Mouse (Mus musculus) heart, embryonic 16.5 days (tissue): Measurements from ENCODE around the gene Ttc23. TPM values are rescaled to one million over a fixed set of nuclear protein-coding genes. Genes with fewer than 3 reads are reported as not detected.

Source experiments
- ATAC-seq: fragments of 200-750 bp; cut with Nextera tagmentation; replicated peaks from 2 replicates; pipeline ENCODE4 v1.8.0; 2017; ENCODE audit warnings: moderate number of reproducible peaks; ENCODE audit not compliant: insufficient read depth, low FRiP score; ENCODE audit errors: extremely low read depth
- H3K27ac ChIP-seq: fragments of 300-500 bp; sonication (generic); 2 replicates; pipeline ENCODE4 v1.5.1; 2014; ENCODE audit warnings: mild to moderate bottlenecking, low read length, control low read depth, moderate library complexity
- H3K27me3 ChIP-seq: fragments of 300-500 bp; sonication (generic); 2 replicates; pipeline ENCODE4 v1.6.1; 2014; ENCODE audit warnings: low read length, mixed read lengths; ENCODE audit not compliant: control insufficient read depth, insufficient read depth
- H3K36me3 ChIP-seq: fragments of 300-500 bp; sonication (generic); 2 replicates; pipeline ENCODE4 v1.6.1; 2014; ENCODE audit not compliant: control insufficient read depth, insufficient read depth
- H3K4me1 ChIP-seq: fragments of 300-500 bp; sonication (generic); 2 replicates; pipeline ENCODE4 v1.6.1; 2014; ENCODE audit warnings: low read length, mixed read lengths; ENCODE audit not compliant: control insufficient read depth, insufficient read depth
- H3K4me2 ChIP-seq: fragments of 300-500 bp; sonication (generic); 2 replicates; pipeline ENCODE4 v1.6.1; 2014; ENCODE audit warnings: low read depth, mild to moderate bottlenecking, control low read depth, low read length
- H3K4me3 ChIP-seq: fragments of 300-500 bp; sonication (generic); 2 replicates; pipeline ENCODE4 v1.5.1; 2014; ENCODE audit warnings: mild to moderate bottlenecking, control low read depth, low read length
- H3K9ac ChIP-seq: fragments of 300-500 bp; sonication (generic); 2 replicates; pipeline ENCODE4 v1.6.1; 2014; ENCODE audit warnings: low read length, control low read depth
- H3K9me3 ChIP-seq: fragments of 300-500 bp; sonication (generic); replicated peaks from 2 replicates; pipeline ENCODE4 v1.6.1; 2016; ENCODE audit warnings: low read length; ENCODE audit not compliant: control insufficient read depth
- WGBS: fragments of 180-500 bp; shearing (Covaris S2); extraction: QIAGEN DNeasy Blood & Tissue Kit; methylation state at CpG from one replicate; pipeline ENCODE4 v1.1.7; 2014; 5-methylcytosine and 5-hydroxymethylcytosine counted together
- polyA plus RNA-seq: library from polyadenylated mRNA; unstranded; fragments of >200 nt; fragmentation: Nextera tagmentation; extraction: Ambion mirVana; gene quantifications from 2 replicates; pipeline ENCODE4 v1.2.1, GENCODE M21; 2015

The Ttc23 gene
- polyA plus RNA-seq, 1 experiment from 2014 or later: 17.5 TPM

DNA sequence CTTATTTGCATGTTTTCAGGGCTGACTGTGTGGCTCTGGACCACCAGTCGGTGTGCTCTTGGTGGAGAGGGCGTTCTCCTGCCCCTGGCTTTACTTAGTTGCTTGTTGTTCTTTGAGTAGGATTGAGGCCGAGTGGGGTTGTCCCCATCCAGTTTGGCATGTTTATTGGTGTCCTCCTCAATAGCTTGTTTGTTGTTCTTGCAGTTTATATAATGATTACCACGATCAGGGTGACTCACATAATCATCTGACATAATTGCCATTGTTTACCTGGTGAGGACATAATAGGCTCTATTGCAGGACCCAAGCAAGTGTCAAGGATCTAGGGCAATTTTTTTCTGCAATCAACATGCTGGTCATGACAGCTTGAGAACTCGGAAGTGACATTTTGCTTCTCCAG, 5.0 kb downstream of the Ttc23 start:
- WGBS: 72% methylated on average over 5 of the region's 5 CpGs
- peaks cover 23% of the 10 kb centered on the region for H3K4me1 ChIP-seq
- no peak overlapping the region for H3K9ac ChIP-seq
- no peaks in the 10 kb centered on the region for H3K9me3 ChIP-seq
- no peak overlapping the region for H3K4me2 ChIP-seq
- no peak for ATAC-seq
- H3K36me3 ChIP-seq: no peaks in the 10 kb centered on the region
- H3K27me3 ChIP-seq: no peaks in the 10 kb centered on the region
- no peak overlapping the region for H3K27ac ChIP-seq
- H3K4me3 ChIP-seq: no peak overlapping the region

DNA sequence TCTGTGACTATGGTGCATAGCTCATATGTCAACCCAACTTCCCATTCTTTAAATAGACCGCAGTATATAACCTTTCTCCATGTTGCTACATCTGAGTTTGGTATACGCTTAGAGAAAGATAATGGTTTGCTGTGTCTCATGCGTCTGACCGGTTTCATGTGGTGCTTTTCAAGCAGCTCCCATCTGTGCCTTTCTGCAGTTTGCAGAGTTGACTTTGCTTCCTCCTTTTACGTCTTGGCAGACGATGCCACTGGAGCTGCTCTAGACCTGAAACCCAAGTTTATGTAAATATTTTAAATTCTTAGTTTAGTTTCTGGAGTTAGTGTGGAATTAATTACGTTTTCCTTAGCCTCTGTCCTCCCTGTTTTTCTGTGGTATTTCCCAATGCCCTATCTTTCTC, 7.5 kb downstream of the Ttc23 start:
- WGBS: 77% methylated on average over 7 of the region's 7 CpGs

DNA sequence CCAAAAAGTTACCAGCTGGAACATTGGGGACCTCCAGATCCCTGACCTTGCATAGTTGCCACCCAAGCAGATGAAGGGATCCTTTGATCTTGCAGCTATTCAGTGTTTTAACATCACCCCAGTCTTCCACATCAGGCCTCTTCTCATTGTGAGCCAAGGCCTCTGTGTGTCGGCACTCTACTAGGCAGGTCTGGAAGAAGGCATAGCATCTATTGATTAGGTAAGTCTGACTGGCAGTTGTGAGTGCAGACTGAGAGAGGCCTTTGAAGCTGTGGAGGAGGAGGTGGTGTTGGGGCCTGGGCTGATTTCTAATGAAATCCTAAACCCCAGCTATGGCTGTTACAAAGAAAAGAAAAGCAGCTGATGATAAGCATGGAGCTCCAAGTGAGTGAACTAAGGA, 8.0 kb downstream of the Ttc23 start:
- Histone ChIP-seq H3K27me3 (no peaks in the 10 kb centered on the region), H3K36me3 (no peaks in the 10 kb centered on the region), H3K9me3 (no peaks in the 10 kb centered on the region), H3K9ac (no peak overlapping the region), H3K4me3 (no peak overlapping the region), H3K4me2 (no peak overlapping the region), H3K27ac (no peak overlapping the region), H3K4me1 (peaks cover 10% of the 10 kb centered on the region; the same call in 1 of the 2 replicates)
- ATAC-seq: no peak
- 45% methylated on average over 1 of the region's 1 CpGs for WGBS

More for the DNA sequence above, 7.5 kb downstream of the Ttc23 start:
- H3K9ac ChIP-seq: no peak overlapping the region
- H3K36me3 ChIP-seq: no peaks in the 10 kb centered on the region
- no peak overlapping the region for H3K4me2 ChIP-seq
- H3K4me1 ChIP-seq: peaks cover 13% of the 10 kb centered on the region; the same call in 1 of the 2 replicates
- no peak for ATAC-seq
- H3K9me3 ChIP-seq: no peaks in the 10 kb centered on the region
- H3K27ac ChIP-seq: no peak overlapping the region
- H3K4me3 ChIP-seq: no peak overlapping the region
- no peaks in the 10 kb centered on the region for H3K27me3 ChIP-seq

DNA sequence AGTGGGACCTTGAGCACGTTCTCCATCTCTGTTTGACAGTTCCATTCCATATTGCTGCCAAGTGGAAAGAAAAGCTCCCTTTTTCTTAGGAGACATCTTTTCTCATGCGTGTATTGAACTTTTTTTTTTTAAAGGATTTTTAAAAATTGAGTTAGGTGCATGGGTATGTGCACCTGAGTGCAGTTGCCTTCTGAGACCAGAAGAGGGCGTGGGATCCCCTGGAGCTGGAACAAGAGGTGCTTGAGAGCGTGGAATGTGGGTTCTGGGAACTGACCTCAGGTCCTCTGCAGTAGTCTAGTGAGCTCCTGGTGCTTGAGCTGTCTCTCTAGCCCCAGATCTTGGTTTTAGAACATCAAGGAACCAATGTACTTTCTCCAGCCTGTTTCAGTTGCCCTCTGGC, 10.9 kb downstream of the Ttc23 start:
- Histone ChIP-seq H3K27ac (no peak overlapping the region), H3K4me3 (no peak overlapping the region), H3K9ac (no peak overlapping the region), H3K27me3 (no peaks in the 10 kb centered on the region), H3K36me3 (0 out of 2 replicates have a peak, but pooled peaks cover 3% of the 10 kb centered on the region), H3K4me2 (no peak overlapping the region), H3K4me1 (0 out of 2 replicates have a peak, but pooled peaks cover 5% of the 10 kb centered on the region), H3K9me3 (no peaks in the 10 kb centered on the region)
- 86% methylated on average over 4 of the region's 4 CpGs for WGBS
- no peak for ATAC-seq

DNA sequence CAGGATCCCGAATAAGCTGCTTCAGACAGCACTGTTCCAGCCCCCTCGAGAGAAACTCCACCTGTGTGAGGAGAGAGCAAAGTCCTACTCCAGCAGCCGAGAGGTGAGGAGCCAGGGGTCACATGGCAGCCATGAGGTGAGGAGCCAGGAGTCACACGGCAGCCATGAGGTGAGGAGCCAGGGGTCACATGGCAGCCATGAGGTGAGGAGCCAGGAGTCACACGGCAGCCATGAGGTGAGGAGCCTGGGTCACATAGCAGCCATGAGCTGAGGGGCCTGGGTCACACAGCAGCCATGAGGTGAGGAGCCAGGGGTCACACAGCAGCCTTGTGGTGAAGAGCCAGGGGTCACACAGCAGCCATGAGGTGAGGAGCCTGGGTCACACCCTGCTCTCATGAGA, 15.2 kb downstream of the Ttc23 start:
- Histone ChIP-seq H3K27me3 (no peaks in the 10 kb centered on the region), H3K27ac (no peak overlapping the region), H3K4me3 (no peak overlapping the region), H3K4me1 (no peaks in the 10 kb centered on the region), H3K4me2 (no peak overlapping the region), H3K9me3 (no peaks in the 10 kb centered on the region), H3K36me3 (peaks cover 16% of the 10 kb centered on the region), H3K9ac (no peak overlapping the region)
- WGBS: 65% methylated on average over 5 of the region's 5 CpGs
- ATAC-seq: no peak

DNA sequence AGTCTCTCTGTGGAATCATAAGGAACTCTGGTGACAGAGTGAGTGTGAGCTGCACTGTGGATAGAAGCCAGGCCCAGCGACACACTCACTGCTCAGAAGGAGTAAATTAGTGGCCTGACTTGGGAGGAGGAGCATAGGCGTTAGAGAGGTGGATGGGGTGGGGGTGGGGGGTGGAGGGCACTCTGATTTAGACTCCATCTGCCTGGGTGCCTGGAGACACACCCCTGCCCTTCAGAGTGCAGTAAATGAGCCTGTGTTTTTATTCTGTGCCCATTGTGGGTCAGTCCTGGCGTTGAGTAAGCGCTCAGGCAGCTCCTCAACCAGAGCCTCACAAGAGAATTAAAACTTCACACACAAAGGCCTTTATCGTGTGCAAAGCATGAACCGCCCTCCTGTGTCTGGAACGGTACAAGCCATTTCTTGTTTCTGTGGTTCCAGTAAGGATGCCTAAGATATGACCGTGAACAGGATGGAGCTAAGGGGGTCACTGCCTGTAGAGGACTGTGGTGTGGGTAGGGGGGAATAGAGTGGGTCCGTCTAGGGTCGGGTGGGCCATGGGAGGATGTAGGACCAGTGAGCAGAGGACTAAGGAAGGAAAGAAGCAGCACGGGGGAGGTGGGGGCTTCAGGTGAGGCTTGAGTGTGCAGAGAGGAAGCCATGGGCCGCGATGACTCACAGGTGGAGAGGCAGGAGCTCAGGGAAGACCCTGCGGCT, 16.9 kb downstream of the Ttc23 start:
- WGBS: 79% methylated on average over 14 of the region's 14 CpGs
- Histone ChIP-seq H3K9me3 (no peaks in the 10 kb centered on the region), H3K4me1 (no peaks in the 10 kb centered on the region), H3K9ac (no peak overlapping the region), H3K27me3 (no peaks in the 10 kb centered on the region), H3K36me3 (peaks cover 20% of the 10 kb centered on the region), H3K27ac (no peak overlapping the region), H3K4me3 (no peak overlapping the region), H3K4me2 (no peak overlapping the region)
- no peak for ATAC-seq

DNA sequence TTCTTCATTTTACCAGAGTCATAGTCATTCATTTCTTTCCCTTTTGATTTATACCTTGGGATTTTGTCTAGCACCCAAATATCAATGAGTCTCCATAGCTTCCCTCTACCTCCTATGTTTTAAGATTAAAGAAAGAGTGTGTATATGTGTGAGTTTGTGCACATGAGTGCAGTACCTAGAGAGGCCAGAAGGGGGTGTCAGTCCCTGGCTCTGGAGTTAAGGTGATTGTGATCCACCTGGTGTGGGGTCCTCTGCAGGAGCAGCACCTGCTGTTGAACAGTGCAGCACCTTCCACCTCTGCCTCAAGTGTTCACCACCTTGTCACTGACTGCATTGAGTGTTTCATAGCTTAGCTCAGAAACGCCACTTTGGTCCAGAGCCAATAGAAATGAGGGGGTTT, 23.8 kb downstream of the Ttc23 start:
- H3K4me3 ChIP-seq: no peak overlapping the region
- H3K27ac ChIP-seq: no peak overlapping the region
- peaks cover 11% of the 10 kb centered on the region for H3K4me1 ChIP-seq
- no peak overlapping the region for H3K4me2 ChIP-seq
- WGBS: 92% methylated on average over 1 of the region's 1 CpGs
- no peak for ATAC-seq
- no peaks in the 10 kb centered on the region for H3K9me3 ChIP-seq
- H3K9ac ChIP-seq: no peak overlapping the region
- H3K27me3 ChIP-seq: no peaks in the 10 kb centered on the region
- peaks cover 16% of the 10 kb centered on the region for H3K36me3 ChIP-seq

DNA sequence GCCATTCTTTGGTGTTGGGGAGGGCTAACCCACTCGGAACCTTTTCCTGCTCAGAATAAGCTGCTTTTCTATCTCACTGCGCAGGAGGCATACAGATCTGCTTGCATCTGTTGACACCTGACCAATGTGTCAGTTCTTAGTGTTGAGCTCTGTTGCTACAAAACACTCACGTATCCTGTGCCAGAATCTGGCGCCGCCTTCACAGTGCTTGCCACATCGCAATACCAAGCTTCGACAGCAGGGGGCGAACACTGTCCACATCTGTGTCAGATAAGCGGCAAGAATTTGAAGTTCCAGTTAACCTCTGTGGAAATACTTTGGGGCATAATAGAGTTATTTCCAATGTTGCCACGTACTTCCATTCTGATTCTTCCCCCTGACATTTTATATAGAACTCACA, 25.4 kb downstream of the Ttc23 start:
- 4% methylated on average over 10 of the region's 10 CpGs for WGBS
- peak; percentile 73 for ATAC-seq
- peaks cover 11% of the 10 kb centered on the region for H3K4me1 ChIP-seq
- H3K4me3 ChIP-seq: no peak overlapping the region
- peaks cover 10% of the 10 kb centered on the region for H3K36me3 ChIP-seq
- H3K27ac ChIP-seq: no peak overlapping the region
- no peaks in the 10 kb centered on the region for H3K9me3 ChIP-seq
- H3K9ac ChIP-seq: no peak overlapping the region
- H3K4me2 ChIP-seq: no peak overlapping the region
- no peaks in the 10 kb centered on the region for H3K27me3 ChIP-seq

DNA sequence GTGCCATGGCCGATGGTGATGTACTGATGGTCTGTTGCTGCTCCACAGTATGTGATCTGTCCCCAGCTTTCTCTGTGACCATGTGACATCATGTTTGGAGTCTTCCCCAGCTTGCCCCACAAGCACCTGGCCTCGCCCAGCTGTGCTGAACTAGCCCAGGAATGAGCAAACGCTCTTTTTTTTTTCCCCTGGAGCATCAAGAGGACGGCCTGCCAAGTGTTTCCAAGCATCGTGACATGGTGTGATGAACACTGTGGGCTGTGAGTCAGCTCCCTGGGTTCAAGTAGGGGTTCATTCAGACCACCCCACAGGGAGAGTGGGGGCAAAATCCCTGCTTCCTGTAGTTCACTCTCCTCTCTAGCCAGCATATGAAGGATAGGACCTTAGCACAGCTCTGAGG, 26.4 kb downstream of the Ttc23 start:
- no peaks in the 10 kb centered on the region for H3K27me3 ChIP-seq
- no peak overlapping the region for H3K4me2 ChIP-seq
- H3K9ac ChIP-seq: no peak overlapping the region
- H3K9me3 ChIP-seq: no peaks in the 10 kb centered on the region
- ATAC-seq: no peak
- peaks cover 7% of the 10 kb centered on the region for H3K36me3 ChIP-seq
- 77% methylated on average over 5 of the region's 5 CpGs for WGBS
- peaks cover 11% of the 10 kb centered on the region for H3K4me1 ChIP-seq
- no peak overlapping the region for H3K4me3 ChIP-seq
- H3K27ac ChIP-seq: no peak overlapping the region
